Mouse (Mus musculus) MEL (cell line): ENCODE measurements around the gene Fat3.

Experiments used
- CTCF ChIP-seq, 3 experiments: IDR thresholded peaks in 2 of 3; conservative IDR thresholded peaks in 1 of 3; 2 replicates each; pipeline ENCODE4 v1.5.1; 2011 to 2012; ENCODE audit warnings: low read length in 3 of 3, low read depth in 2 of 3, mild to moderate bottlenecking in 2 of 3, improper control_type of control experiment in 1 of 3, inconsistent platforms in 1 of 3, mixed read lengths in 1 of 3, moderate library complexity in 1 of 3; ENCODE audit not compliant: control insufficient read depth in 1 of 3, insufficient read depth in 1 of 3, poor library complexity in 1 of 3, severe bottlenecking in 1 of 3
- EP300 ChIP-seq, 2 experiments: IDR thresholded peaks; 2 replicates each; pipeline ENCODE4 v1.6.1; 2011; ENCODE audit warnings: improper control_type of control experiment in 2 of 2, low read length in 2 of 2, low read depth in 1 of 2, mild to moderate bottlenecking in 1 of 2
- ETS1 ChIP-seq: IDR thresholded peaks from 2 replicates; pipeline ENCODE4 v1.6.1; 2012; ENCODE audit warnings: low read depth, mild to moderate bottlenecking, inconsistent platforms, low read length, improper control_type of control experiment, moderate library complexity
- GABPA ChIP-seq: IDR thresholded peaks from 2 replicates; pipeline ENCODE4 v1.6.1; 2012; ENCODE audit warnings: low read depth, mild to moderate bottlenecking, inconsistent platforms, low read length, improper control_type of control experiment, moderate library complexity
- GATA1 ChIP-seq: IDR thresholded peaks from 2 replicates; pipeline ENCODE4 v1.6.1; 2011; ENCODE audit warnings: low read depth, low read length, improper control_type of control experiment
- HCFC1 ChIP-seq: IDR thresholded peaks from 2 replicates; pipeline ENCODE4 v1.6.1; 2012; ENCODE audit warnings: low read depth, mild to moderate bottlenecking, inconsistent platforms, low read length, improper control_type of control experiment, moderate library complexity
- MAX ChIP-seq: IDR thresholded peaks from 2 replicates; pipeline ENCODE4 v1.6.1; 2011; ENCODE audit warnings: low read length, improper control_type of control experiment
- MEF2A ChIP-seq: IDR thresholded peaks from 2 replicates; pipeline ENCODE4 v1.6.1; 2014; ENCODE audit warnings: low read depth, mild to moderate bottlenecking, inconsistent platforms, low read length, improper control_type of control experiment; ENCODE audit not compliant: poor library complexity, insufficient replicate concordance, severe bottlenecking; ENCODE audit errors: extremely low read depth
- MXI1 ChIP-seq: IDR thresholded peaks from 2 replicates; pipeline ENCODE4 v1.6.1; 2011; ENCODE audit warnings: mild to moderate bottlenecking, low read depth, low read length, improper control_type of control experiment
- POLR2A ChIP-seq, 2 experiments: IDR thresholded peaks; 2 replicates each; pipeline ENCODE4 v1.6.1; 2011 to 2012; ENCODE audit warnings: low read length in 2 of 2, mild to moderate bottlenecking in 2 of 2, control low read depth in 1 of 2, improper control_type of control experiment in 1 of 2, low read depth in 1 of 2, moderate library complexity in 1 of 2; ENCODE audit not compliant: control insufficient read depth in 1 of 2, insufficient read depth in 1 of 2, poor library complexity in 1 of 2
- TCF12 ChIP-seq: IDR thresholded peaks from 2 replicates; pipeline ENCODE4 v1.6.1; 2014; ENCODE audit warnings: low read depth, mild to moderate bottlenecking, inconsistent platforms, low read length, improper control_type of control experiment, moderate library complexity
- USF1 ChIP-seq: IDR thresholded peaks from 2 replicates; pipeline ENCODE4 v1.6.1; 2014; ENCODE audit warnings: low read depth, mild to moderate bottlenecking, inconsistent platforms, low read length, improper control_type of control experiment, moderate library complexity
- ZNF384 ChIP-seq: IDR thresholded peaks from 2 replicates; pipeline ENCODE4 v1.6.1; 2012; ENCODE audit warnings: low read depth, mild to moderate bottlenecking, inconsistent platforms, low read length, improper control_type of control experiment

- no peak for TF ChIP-seq POLR2A (IDR thresholded peaks at IDR 0.05; ENCODE audit: control insufficient read depth in 1 of 2, insufficient read depth in 1 of 2, low read depth in 1 of 2, low read length in 2 of 2, poor library complexity in 1 of 2)
- TF ChIP-seq CTCF (IDR thresholded peaks at IDR 0.05 in 2 of 3, conservative IDR thresholded peaks at IDR 0.05 in 1 of 3; ENCODE audit: control insufficient read depth in 1 of 3, insufficient read depth in 1 of 3, low read depth in 2 of 3, low read length in 3 of 3, poor library complexity in 1 of 3, severe bottlenecking in 1 of 3): peak in 1 of 3 experiments; percentile 56; a peak in 2 of 6 replicates
- no peak for TF ChIP-seq GATA1
- TF ChIP-seq ZNF384: no peak
- no peak for TF ChIP-seq GABPA
- TF ChIP-seq HCFC1: no peak
- no peak for TF ChIP-seq MAX
- TF ChIP-seq USF1: no peak
- TF ChIP-seq TCF12: no peak
- TF ChIP-seq ETS1: no peak
- TF ChIP-seq MXI1: no peak
- no peak for TF ChIP-seq EP300 (IDR thresholded peaks at IDR 0.05; ENCODE audit: low read depth in 1 of 2, low read length in 2 of 2)
- no peak for TF ChIP-seq MEF2A
Measured at GRCm38 (mm10) chr9:15955147-15955782, 545.8 kb downstream of the Fat3 start.
